Mouse (Mus musculus) megakaryocyte-erythroid progenitor cell, adult 5-6 weeks (primary cell): ENCODE measurements around the gene Lrrc8e. TPM values are rescaled to one million over a fixed set of nuclear protein-coding genes. Genes with fewer than 3 reads are reported as not detected.
A peak's percentile ranks its signal among the peaks of the same experiment; 100 is the strongest.
"Not testable (repeated sequence)": the region's sequence is repeated elsewhere in the genome, so short reads cannot be mapped to it uniquely, and the experiment has no call there.

Experiments used
- ATAC-seq: replicated peaks from 2 replicates; pipeline ENCODE4 v1.8.0; 2016; ENCODE audit warnings: mild to moderate bottlenecking, inconsistent platforms; ENCODE audit not compliant: severe bottlenecking, poor library complexity, low FRiP score, low TSS enrichment
- total RNA-seq, 2 experiments: library from RNA; stranded (forward) in 1 of 2; stranded (reverse) in 1 of 2; fragments of 200-1000, 215-1000 nt in 1 of 2; fragments of >200 nt in 1 of 2; fragmentation: Nextera tagmentation in 1 of 2; gene quantifications; 2 replicates each; pipeline ENCODE4 v1.2.3; 2014 to 2017

Gene Lrrc8e
- total RNA-seq, 2 experiments from 2014 or later: not detected

GRCm38 (mm10) chr8:4252934-4253841 lies 26.6 kb downstream of the Lrrc8e start, which contains the start of gene Snapc2:
Snapc2 (plus strand) TSS chr8:4253080.
- peak; percentile 81 for ATAC-seq

- no peak for ATAC-seq
Measured at GRCm38 (mm10) chr8:4254001-4254400, 27.4 kb downstream of the Lrrc8e start.

DNA sequence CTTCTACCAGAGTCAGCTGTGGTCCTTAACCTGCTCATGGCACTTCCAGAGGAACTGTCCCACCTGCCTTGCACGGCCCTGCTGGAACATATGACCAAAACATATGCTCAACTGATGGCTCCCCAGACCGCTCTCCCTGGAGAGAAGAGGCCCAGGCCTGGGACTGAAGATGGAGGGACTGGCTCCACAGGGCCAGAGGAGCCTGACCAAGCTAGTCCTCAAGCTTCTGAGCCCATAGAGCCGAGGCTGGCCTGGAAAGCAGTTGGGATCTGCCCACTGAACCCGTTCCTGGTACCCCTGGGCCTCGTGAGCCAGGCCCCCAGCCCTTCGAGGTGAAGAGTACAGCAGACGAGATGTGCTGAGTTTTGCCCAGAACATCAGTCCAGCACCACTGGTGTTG lies 28.8 kb downstream of the Lrrc8e start:
- not testable (repeated sequence) for ATAC-seq

DNA sequence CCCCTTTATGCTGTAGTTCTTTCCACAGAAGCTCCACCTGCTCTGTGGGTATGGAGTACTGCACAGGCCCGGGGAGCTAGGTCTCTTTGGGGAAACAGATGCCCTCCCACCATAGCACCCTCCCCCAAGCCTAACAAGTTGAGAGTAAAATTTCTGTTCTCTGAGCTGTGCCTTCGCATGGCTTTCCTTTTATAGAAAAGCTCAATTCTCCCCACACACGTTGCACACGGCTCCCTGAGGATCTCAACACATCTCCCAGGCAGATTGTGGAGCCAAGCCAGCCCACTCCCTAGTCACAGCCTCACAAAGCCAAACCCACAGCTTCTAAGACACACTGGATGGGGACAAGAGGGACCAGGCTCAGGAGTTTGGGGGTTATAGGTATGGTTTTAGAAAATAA lies 30.3 kb downstream of the Lrrc8e start:
- no peak for ATAC-seq

- no peak for ATAC-seq
Measured at GRCm38 (mm10) chr8:4257350-4257749, 30.7 kb downstream of the Lrrc8e start.

- peak; percentile 72 for ATAC-seq
Measured at GRCm38 (mm10) chr8:4258233-4258632, 31.6 kb downstream of the Lrrc8e start.

DNA sequence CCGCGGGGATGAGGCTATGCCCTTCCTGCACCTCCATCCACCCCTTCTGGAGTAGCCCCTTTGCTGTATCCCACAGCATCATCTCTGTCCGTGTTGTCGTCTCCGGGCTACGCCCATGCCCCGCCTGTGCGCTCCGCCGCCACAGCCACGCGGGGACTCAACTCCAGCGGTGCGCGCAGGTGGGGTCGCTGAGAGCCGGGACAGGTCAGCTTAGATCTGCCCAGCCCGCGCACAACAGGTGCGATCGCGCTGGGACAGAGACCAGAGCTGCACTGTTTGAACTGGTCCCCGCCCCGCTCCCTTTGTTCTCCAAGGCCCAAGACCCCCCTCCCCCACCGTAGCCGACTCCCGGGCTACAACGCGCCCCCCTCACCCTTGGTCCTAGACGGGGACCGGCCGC lies 32.1 kb downstream of the Lrrc8e start:
- ATAC-seq: peak; percentile 20; the same call in 1 of the 2 replicates

DNA sequence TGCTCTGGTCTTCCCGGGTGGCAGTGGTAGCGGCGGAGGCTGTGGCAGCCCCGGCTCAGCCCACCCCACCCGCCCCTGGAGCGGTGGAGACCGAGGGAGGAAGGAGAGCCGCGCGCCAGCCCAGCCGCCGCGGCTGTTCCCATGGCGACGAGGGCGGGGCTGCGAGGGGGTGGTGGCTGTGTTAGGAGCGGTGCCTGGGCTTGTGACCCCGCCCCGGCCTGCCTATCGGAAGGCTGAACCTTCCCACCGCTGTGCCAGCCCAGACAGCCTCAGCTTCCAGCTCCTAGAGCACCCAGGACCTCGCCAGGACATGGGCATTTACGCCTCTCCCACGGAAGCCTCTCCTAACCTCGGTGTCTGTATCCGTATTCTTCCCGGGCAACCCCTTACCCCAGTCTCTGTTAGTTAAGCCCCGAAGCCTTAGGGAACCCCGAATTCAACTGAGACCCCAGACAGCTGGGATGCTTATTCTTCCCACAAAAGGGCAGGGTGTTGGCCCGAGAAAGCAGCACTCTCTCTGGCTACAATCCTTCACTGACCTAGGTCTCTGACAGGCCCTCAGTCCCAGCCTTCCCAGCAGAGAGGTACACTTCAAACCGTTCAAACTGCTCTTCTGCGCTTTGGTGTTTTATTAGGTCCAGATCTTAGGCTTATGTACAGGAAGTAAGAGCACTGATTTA lies 32.6 kb downstream of the Lrrc8e start, which contains the start of gene Ctxn1:
Gene Ctxn1, minus strand, starts transcription at position 150 of the 680 bp plus-strand sequence.
- ATAC-seq: peak; percentile 94

DNA sequence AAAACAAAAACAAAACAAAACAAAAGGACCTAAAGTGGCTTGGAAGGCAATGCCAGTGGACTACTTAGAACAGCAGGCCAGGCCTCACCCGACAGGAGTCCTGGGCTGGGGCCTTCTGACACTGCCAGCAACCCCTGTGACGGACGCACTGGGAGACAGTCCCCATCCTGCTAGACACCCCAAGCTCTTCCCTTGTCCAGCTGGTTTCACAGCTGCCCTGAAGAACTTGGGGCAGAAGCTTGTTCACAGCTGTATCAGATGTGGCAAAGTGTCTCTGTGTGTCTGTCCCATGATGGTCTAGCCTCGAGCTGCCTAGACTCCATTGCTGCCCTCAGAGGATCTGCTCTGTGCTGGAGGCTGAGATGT lies 33.2 kb downstream of the Lrrc8e start:
- no peak for ATAC-seq

DNA sequence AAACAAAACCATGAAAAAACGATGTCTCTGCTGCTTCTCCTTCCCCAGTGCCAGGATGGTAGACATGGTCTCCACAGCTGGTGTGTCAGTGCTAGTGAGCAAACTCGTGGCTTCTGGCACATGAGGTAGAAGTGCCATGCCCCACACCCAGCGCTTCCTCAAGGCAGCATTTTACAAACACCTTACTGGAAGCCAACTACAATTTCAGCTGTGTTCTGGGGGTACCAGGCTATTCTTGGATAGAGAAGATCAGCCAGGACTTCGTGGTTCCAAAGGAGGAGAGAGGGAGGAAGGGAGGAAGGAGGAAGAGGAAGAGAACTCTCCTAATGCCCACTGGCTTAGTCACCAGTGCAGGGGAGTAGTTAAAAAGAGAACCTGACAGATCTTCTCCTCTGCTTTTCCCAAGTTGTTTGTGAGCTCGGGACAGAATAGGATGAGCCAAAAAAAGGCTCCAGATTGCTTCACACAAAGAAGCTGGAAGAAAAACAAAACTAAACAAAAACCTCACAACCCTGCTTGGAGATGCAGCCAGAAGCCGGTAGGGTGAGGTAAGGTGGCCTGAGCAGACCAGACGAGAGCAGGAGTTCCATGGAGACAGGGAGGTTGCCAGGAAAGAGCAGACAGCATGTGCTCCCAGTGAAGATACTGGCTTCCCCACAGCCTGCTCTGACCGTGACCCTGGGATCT lies 36.6 kb downstream of the Lrrc8e start:
- ATAC-seq: no peak

- no peak for ATAC-seq
Measured at GRCm38 (mm10) chr8:4265160-4265914, 38.7 kb downstream of the Lrrc8e start.

DNA sequence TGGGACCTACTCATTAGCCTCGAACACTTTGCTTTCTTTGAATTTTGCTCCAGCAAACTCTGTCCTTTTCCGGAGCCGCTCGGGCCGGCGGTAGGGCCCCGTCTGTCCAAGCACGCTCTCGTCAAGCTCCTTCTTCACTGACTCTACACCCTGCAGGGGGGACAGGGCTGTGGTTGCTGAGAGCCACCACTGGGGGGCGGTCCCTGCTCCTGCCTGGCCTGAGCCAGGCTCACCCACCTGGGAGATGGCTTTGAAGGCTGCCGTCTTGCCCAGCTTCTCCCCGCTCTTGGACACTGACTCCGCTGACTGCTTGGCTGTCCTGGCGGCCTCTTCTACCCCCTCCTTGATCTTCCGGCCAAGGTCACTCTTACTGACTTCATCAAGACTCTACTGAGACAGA lies 41.0 kb downstream of the Lrrc8e start:
- ATAC-seq: peak; percentile 85

- no peak for ATAC-seq
Measured at GRCm38 (mm10) chr8:4269609-4270008, 43.0 kb downstream of the Lrrc8e start.

DNA sequence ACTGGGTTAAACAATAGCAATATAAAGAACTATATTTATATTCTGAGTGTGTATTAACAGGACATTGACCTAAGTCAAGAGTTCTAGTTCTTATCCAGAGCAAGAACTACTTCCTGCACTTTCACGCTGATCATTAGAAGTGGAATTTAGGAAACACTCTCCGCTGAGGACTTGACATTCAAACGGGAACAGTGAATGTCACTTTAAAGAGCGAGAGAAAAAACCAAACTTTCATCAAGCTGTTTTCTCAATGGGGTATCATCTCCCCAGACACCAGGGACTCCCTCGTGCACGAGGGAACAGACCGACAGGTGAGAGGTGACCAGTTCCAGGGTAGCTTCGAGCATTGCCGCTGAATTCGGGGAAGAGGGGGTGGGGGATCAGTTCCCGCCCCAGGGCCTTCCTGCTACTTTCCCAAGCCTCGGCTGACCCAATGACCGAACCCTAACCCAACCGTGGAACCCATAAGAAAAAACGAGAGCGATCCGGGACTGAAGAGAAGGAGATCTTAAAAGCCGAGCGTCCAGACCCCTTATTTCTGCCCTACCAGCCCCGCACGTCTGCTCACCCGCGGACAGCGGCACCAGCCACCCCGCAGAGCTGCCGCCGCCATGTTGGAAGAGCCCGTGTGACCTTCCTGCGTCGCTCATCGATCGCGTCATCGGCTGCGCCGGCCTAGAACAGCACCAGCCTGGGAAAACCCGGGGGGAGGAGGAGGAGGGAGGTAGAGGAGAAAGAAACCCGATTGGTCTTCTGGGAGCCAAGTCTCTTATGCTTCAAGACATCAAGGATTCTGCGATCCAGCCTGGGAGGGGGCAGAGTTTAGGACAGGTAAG lies 48.9 kb downstream of the Lrrc8e start, which contains the start of gene Timm44:
Gene Timm44, minus strand, starts transcription at position 639 of the 836 bp plus-strand sequence.
- ATAC-seq: peak; percentile 97

- ATAC-seq: no peak
Measured at GRCm38 (mm10) chr8:4276111-4276465, 49.5 kb downstream of the Lrrc8e start.
